Mouse (Mus musculus): ENCODE measurements at regions not wholly inside any gene's neighbourhood (a gene's known extent, or its start where the extent isn't known, plus 50 kb on each side); places are given as distances from the start of the nearest gene placed in this dataset.

DNA sequence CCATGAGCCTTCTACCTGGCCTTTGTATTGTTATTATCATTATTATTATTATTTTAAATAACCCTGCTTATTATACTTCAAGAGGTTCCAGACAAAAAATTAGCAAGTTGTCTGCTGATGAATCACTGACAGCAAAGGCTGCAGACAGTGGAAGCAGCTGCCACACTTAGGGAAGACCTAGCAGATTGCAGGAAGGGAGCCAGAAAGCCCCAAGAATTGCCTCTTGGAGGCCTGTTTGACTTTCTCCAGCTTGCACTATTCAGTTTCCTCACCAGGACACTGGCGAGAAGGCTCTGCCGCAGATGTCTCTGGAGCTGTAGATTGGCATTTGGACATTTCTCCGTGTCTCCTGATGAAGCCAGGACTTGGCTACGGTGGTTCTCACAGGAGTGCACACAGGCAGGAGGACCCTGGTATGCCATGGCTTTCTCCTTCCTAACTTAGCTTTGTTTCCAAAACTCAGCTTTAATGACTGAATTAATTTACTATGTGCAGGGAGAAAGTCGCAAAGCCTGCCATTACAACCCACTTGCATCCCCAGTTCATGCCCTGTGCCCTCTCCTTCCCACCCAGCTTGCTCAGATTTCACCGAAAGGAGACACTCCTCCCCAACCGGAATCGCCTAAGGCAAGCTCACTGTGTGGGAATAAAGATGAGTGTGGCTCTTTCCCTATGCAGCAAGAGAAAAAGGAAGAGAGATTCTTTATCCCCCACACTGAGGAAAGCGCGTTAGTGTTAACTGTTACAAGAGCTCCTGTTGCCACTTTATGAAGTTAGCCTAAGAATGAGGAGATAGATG, 193.3 kb upstream of the Trib2 start:
- TF ChIP-seq CTCF (IDR thresholded peaks at IDR 0.05; ENCODE audit: borderline replicate concordance, insufficient read depth, low read depth, low read length) (no peak), POLR2A (IDR thresholded peaks at IDR 0.05; ENCODE audit: borderline replicate concordance, insufficient read depth, low read length) (no peak)
